Mouse (Mus musculus): ENCODE results near the gene Gjc3.

- TF ChIP-seq USF1 (IDR thresholded peaks at IDR 0.05; ENCODE audit: low read depth) (no peak), CEBPB (IDR thresholded peaks at IDR 0.05; ENCODE audit: low read depth) (no peak), MYOD1 (IDR thresholded peaks at IDR 0.05; ENCODE audit: control insufficient read depth, insufficient read length, low read depth) (no peak), CTCF (IDR thresholded peaks at IDR 0.05; ENCODE audit: control insufficient read depth, insufficient read depth, insufficient read length) (no peak), MAX (IDR thresholded peaks at IDR 0.05) (no peak), FOSL1 (IDR thresholded peaks at IDR 0.05; ENCODE audit: insufficient read depth, low read length, poor library complexity, severe bottlenecking) (no peak), MYOG (IDR thresholded peaks at IDR 0.05; ENCODE audit: control insufficient read depth, extremely low read depth, insufficient read length) (no peak)
Measured at GRCm38 (mm10) chr5:137979081-137979480, 16.2 kb upstream of the Gjc3 start.
